Mouse (Mus musculus) brain, embryonic 14.5 days (tissue): ENCODE measurements around the gene Gm5725.
"Not testable (repeated sequence)": the region's sequence is repeated elsewhere in the genome, so short reads cannot be mapped to it uniquely, and the experiment has no call there.

Source experiments
- CTCF ChIP-seq: fragments of 200-500 bp; IDR thresholded peaks from 2 replicates; pipeline ENCODE4 v1.5.1; 2012; ENCODE audit warnings: inconsistent platforms, mild to moderate bottlenecking, moderate library complexity, borderline replicate concordance; ENCODE audit not compliant: insufficient read depth, insufficient read length; ENCODE audit errors: extremely low read depth
- POLR2A ChIP-seq: fragments of 200-500 bp; IDR thresholded peaks from 2 replicates; pipeline ENCODE4 v1.6.1; 2012; ENCODE audit warnings: mild to moderate bottlenecking, inconsistent platforms, borderline replicate concordance; ENCODE audit not compliant: poor library complexity, insufficient read depth, insufficient read length, severe bottlenecking; ENCODE audit errors: extremely low read depth

- TF ChIP-seq CTCF, POLR2A: not testable (repeated sequence)
Measured at GRCm38 (mm10) chr7:21796628-21797027, 47.4 kb downstream of the Gm5725 start, which contains the start of gene Gm4177.
